Comparison of ENCODE assay signal across 10 mouse cellular contexts in the genomic region with DNA sequence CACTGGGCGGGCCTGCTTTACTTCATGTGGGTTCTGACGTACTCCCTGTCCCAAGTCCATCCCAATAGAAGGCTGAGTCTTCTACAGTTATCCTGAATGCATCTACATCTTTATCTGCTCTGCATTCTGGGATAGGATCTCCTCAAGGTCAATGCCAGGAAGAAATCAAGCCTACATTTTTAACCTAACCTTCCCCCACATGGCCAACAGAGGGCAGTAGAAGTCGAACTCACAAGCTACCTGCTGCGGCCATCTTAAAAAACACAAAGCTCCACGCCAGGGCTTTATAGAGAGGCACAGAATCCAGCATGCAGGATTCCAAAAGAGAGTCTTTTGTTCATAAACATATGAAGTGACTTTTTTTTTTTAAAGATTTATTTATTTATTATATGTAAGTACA. TPM values are rescaled to one million over a fixed set of nuclear protein-coding genes. Genes with fewer than 3 reads are reported as not detected.
DNase-seq lines count a peak whose midpoint lies in the region; TF ChIP-seq lines count a peak whose summit lies in the region.
"Had no signal": no experiment of that assay in that cellular context is flagged by ENCODE, and none has a peak within 500 bp of the region (broad histone marks: within the 10 kb centered on the region; RNA-seq: fewer than 3 reads in every experiment).

No protein-coding gene starts in this region.

- intact Hi-C loops in gastrocnemius, adult 2 months (cut with DNase I) = no loop called here
- intact Hi-C loops in heart, postnatal 36 days (cut with DNase I) = no loop called here

- peak; percentile 46 for TF ChIP-seq CTCF in gastrocnemius, adult 2 months (IDR thresholded peaks at IDR 0.05)

- no peak for DNase-seq in gastrocnemius, adult 2 months
- DNase-seq in gastrocnemius, postnatal 25 days = no peak
- peak; percentile 53 to 57 for DNase-seq in B cell, adult 2 months
- peak; percentile 59 for DNase-seq in adrenal gland, postnatal 14 days
- DNase-seq in lung, postnatal 14 days = peak; percentile 27
- DNase-seq in frontal cortex, postnatal 36 days (ENCODE audit: low spot score in 2 of 2) = no peak
- DNase-seq in heart, postnatal 36 days = no peak
- DNase-seq in ovary, postnatal 36 days (ENCODE audit: low spot score) = no peak

- H3K4me3 ChIP-seq in gastrocnemius, adult 2 months = no peak overlapping the region
- H3K4me3 ChIP-seq: limb, embryonic 13.5 days had no signal

- no peak overlapping the region for H3K27ac ChIP-seq in gastrocnemius, adult 2 months
- H3K27ac ChIP-seq: limb, embryonic 13.5 days had no signal

RNA-seq across cellular contexts. Expression of gene Mgat4e, which starts 25.1 kb away (rescaled TPM):
- total RNA-seq in gastrocnemius, adult 2 months (2021) = not detected
- not detected for total RNA-seq in gastrocnemius, postnatal 25 days (2021)
- total RNA-seq in adrenal gland, postnatal 14 days (2021) = not detected in 2 replicates
- total RNA-seq in heart, postnatal 36 days (2021) = not detected
- total RNA-seq: gastrocnemius, postnatal 4 days had no signal

RNA-seq across cellular contexts. Expression of gene Rabif, which starts 30.0 kb away (rescaled TPM):
- 1 to 10 TPM; 5.5 to 6.7 TPM for total RNA-seq in gastrocnemius, adult 2 months (2021)
- 1 to 10 TPM; 5.7 to 6.6 TPM for total RNA-seq in gastrocnemius, postnatal 25 days (2021)
- total RNA-seq in adrenal gland, postnatal 14 days (2021) = 26.4 and 29.9 TPM in 2 replicates
- total RNA-seq in heart, postnatal 36 days (2021) = 1 to 10 TPM; 8.9 to 9.8 TPM

RNA-seq across cellular contexts. Expression of gene Kdm5b, which starts 35.5 kb away (rescaled TPM):
- total RNA-seq in gastrocnemius, adult 2 months (2021) = 1 to 10 TPM; 9.7 to 9.8 TPM
- 10 to 100 TPM; 11.3 to 11.7 TPM for total RNA-seq in gastrocnemius, postnatal 25 days (2021)
- 42.0 and 44.0 TPM in 2 replicates for total RNA-seq in adrenal gland, postnatal 14 days (2021)
- total RNA-seq in heart, postnatal 36 days (2021) = 10 to 100 TPM; 17.2 to 17.7 TPM

Comparison
In these comparisons a context has a peak if more than half of its experiments do, and no peak if none do; other contexts are left out.
1. DNase-seq: peak in B cell, adult 2 months (2 of 2), adrenal gland, postnatal 14 days (single experiment) and lung, postnatal 14 days (single experiment); none in gastrocnemius, adult 2 months (single experiment), gastrocnemius, postnatal 25 days (single experiment), frontal cortex, postnatal 36 days (0 of 2), heart, postnatal 36 days (0 of 2) and ovary, postnatal 36 days (single experiment).